Mouse (Mus musculus) ES-Bruce4 (cell line): Measurements from ENCODE around the gene Tdpoz1. TPM values are rescaled to one million over a fixed set of nuclear protein-coding genes. Genes with fewer than 3 reads are reported as not detected.

ENCODE experiments used
- polyA plus RNA-seq: library from polyadenylated mRNA; stranded (reverse); fragments of >200 nt; gene quantifications from 2 replicates; pipeline ENCODE4 v1.2.4, GENCODE M21; 2011; ENCODE audit warnings: low read depth; ENCODE audit not compliant: missing spikeins, insufficient read depth, insufficient read length

Tdpoz1 gene
- polyA plus RNA-seq, 1 experiment = not detected

Other genes starting within 250 kb of the Tdpoz1 start
- 1.3 and 1.6 TPM in 2 replicates for gene Tchh, start 234.0 kb downstream of the Tdpoz1 start, polyA plus RNA-seq
- not detected in 2 replicates for gene Tchhl1, start 207.6 kb downstream of the Tdpoz1 start, polyA plus RNA-seq
- gene S100a11, start 155.8 kb downstream of the Tdpoz1 start, polyA plus RNA-seq = 661 and 677 TPM in 2 replicates
- gene S100a10, start 121.2 kb downstream of the Tdpoz1 start, polyA plus RNA-seq = 468 and 470 TPM in 2 replicates
- gene Tdpoz2, start 23.6 kb downstream of the Tdpoz1 start, polyA plus RNA-seq = not detected in 2 replicates
- 0.65 TPM in 1 of 2 replicates, not detected in the other for gene Gm37596, start 16.8 kb upstream of the Tdpoz1 start, polyA plus RNA-seq
- not detected in 2 replicates for gene Gm5773, start 96.7 kb upstream of the Tdpoz1 start, polyA plus RNA-seq
- gene Tdpoz4, start 120.1 kb upstream of the Tdpoz1 start, polyA plus RNA-seq = not detected in 2 replicates
- gene Tdpoz3, start 149.7 kb upstream of the Tdpoz1 start, polyA plus RNA-seq = not detected in 2 replicates